9 mouse cellular contexts compared by ENCODE assay signal in genomic region chr6:93657187-93657974, GRCm38 (mm10).
A peak's percentile ranks its signal among the peaks of the same experiment; 100 is the strongest.
DNase-seq lines count a peak whose midpoint lies in the region; ATAC-seq and TF ChIP-seq lines count a peak whose summit lies in the region.
"Had no signal": no experiment of that assay in that cellular context is flagged by ENCODE, and none has a peak within 500 bp of the region (broad histone marks: within the 10 kb centered on the region; RNA-seq: fewer than 3 reads in every experiment).

No protein-coding gene starts in this region.

- 46% methylated on average over 13 of the region's 13 CpGs for WGBS in forebrain, embryonic 10.5 days
- 40% methylated on average over 13 of the region's 13 CpGs for WGBS in forebrain, embryonic 15.5 days
- WGBS in small intestine, adult 2 months: 28% methylated on average over 13 of the region's 13 CpGs

- H3K9ac ChIP-seq in forebrain, embryonic 15.5 days (replicated peaks): no peak overlapping the region
- H3K9ac ChIP-seq: limb, embryonic 12.5 days had no signal

- no peak overlapping the region for H3K4me2 ChIP-seq in forebrain, embryonic 15.5 days (replicated peaks)
- H3K4me2 ChIP-seq: limb, embryonic 12.5 days had no signal

- POLR2A ChIA-PET in Patski (lab: Charles Lee): no interaction called here

- H3K4me1 ChIP-seq in forebrain, embryonic 10.5 days: peaks cover 18% of the 10 kb centered on the region
- no peaks in the 10 kb centered on the region for H3K4me1 ChIP-seq in forebrain, embryonic 15.5 days
- H3K4me1 ChIP-seq in small intestine, adult 2 months (ENCODE audit: control insufficient read depth, insufficient read depth, insufficient read length, low read length): no peaks in the 10 kb centered on the region
- H3K4me1 ChIP-seq: limb, embryonic 12.5 days had no signal

- H3K27ac ChIP-seq in forebrain, embryonic 10.5 days: no peak overlapping the region
- H3K27ac ChIP-seq in forebrain, embryonic 15.5 days (replicated peaks): no peak overlapping the region
- H3K27ac ChIP-seq in small intestine, adult 2 months (ENCODE audit: insufficient read depth, low read depth, low read length): no peak overlapping the region
- H3K27ac ChIP-seq: limb, embryonic 12.5 days had no signal

- no peak for TF ChIP-seq POLR2A in small intestine, adult 2 months (IDR thresholded peaks at IDR 0.05; ENCODE audit: low read depth, low read length)

- CTCF ChIA-PET in Patski (lab: Charles Lee): interaction anchor here (0.7 to 1.3 kb wide), 5 partner anchors 10 to 432 kb away, joined by 3 to 4 read pairs (median 3); no protein-coding TSS in a partner anchor

- in situ Hi-C loops in Patski (cut with MboI; ENCODE audit: low pct_unique_long_range_greater_than_20kb): no loop called here

- no peak overlapping the region for H3K4me3 ChIP-seq in forebrain, embryonic 10.5 days
- H3K4me3 ChIP-seq in forebrain, embryonic 15.5 days: no peak overlapping the region
- H3K4me3 ChIP-seq in small intestine, adult 2 months (ENCODE audit: low read depth, low read length): no peak overlapping the region
- H3K4me3 ChIP-seq: limb, embryonic 12.5 days had no signal

- no peaks in the 10 kb centered on the region for H3K36me3 ChIP-seq in forebrain, embryonic 10.5 days (replicated peaks)
- no peaks in the 10 kb centered on the region for H3K36me3 ChIP-seq in forebrain, embryonic 15.5 days
- no peaks in the 10 kb centered on the region for H3K36me3 ChIP-seq in small intestine, adult 2 months (ENCODE audit: control insufficient read depth, insufficient read depth, low read length)
- H3K36me3 ChIP-seq: limb, embryonic 12.5 days had no signal

- DNase-seq in forebrain, embryonic 10.5 days (ENCODE audit: extremely low spot score, low spot score): peak; percentile 78
- DNase-seq in Patski (ENCODE audit: low read depth, low spot score): peak; percentile 88
- DNase-seq in cerebellum, postnatal 10 days: peak; percentile 71 to 74
- DNase-seq in heart, adult 18-20 months: peak; percentile 74 to 88
- DNase-seq in kidney, postnatal 10 days: peak; percentile 77
- DNase-seq in lung, adult 18-20 months: peak; percentile 46 to 54

- no peaks in the 10 kb centered on the region for H3K27me3 ChIP-seq in forebrain, embryonic 10.5 days (ENCODE audit: poor library complexity, severe bottlenecking)
- H3K27me3 ChIP-seq in forebrain, embryonic 15.5 days: no peaks in the 10 kb centered on the region
- no peaks in the 10 kb centered on the region for H3K27me3 ChIP-seq in Patski
- no peaks in the 10 kb centered on the region for H3K27me3 ChIP-seq in small intestine, adult 2 months (ENCODE audit: control insufficient read depth, insufficient read depth, low read length)
- H3K27me3 ChIP-seq: limb, embryonic 12.5 days had no signal

- H3K9me3 ChIP-seq in forebrain, embryonic 10.5 days: no peaks in the 10 kb centered on the region
- no peaks in the 10 kb centered on the region for H3K9me3 ChIP-seq in forebrain, embryonic 15.5 days
- H3K9me3 ChIP-seq: limb, embryonic 12.5 days had no signal

- TF ChIP-seq CTCF in Patski (IDR thresholded peaks at IDR 0.05): peak; percentile 85
- peak; percentile 78; the same call in 1 of the 2 replicates for TF ChIP-seq CTCF in small intestine, adult 2 months (IDR thresholded peaks at IDR 0.05; ENCODE audit: extremely low read depth, insufficient read length, insufficient replicate concordance, low read depth, low read length)

- ATAC-seq in forebrain, embryonic 15.5 days (replicated peaks): no peak
- peak; percentile 91 for ATAC-seq in Patski
